Mouse (Mus musculus) embryonic facial prominence, embryonic 11.5 days (tissue): Measurements from ENCODE around the gene Sphk2. TPM values are rescaled to one million over a fixed set of nuclear protein-coding genes. Genes with fewer than 3 reads are reported as not detected.
A peak's percentile ranks its signal among the peaks of the same experiment; 100 is the strongest.

ENCODE experiments used
- ATAC-seq: fragments of 200-750 bp; cut with Nextera tagmentation; replicated peaks from 2 replicates; pipeline ENCODE4 v1.8.0; 2017; ENCODE audit warnings: low read depth; ENCODE audit not compliant: insufficient number of reproducible peaks, low FRiP score, low TSS enrichment
- DNase-seq: peaks from one replicate; pipeline ENCODE4 v3.0.0-alpha.2; 2015; ENCODE audit warnings: low spot score
- H3K27ac ChIP-seq: fragments of 300-500 bp; sonication (generic); replicated peaks from 2 replicates; pipeline ENCODE4 v1.5.1; 2014; ENCODE audit warnings: mild to moderate bottlenecking, low read depth, low read length, control low read depth
- H3K27me3 ChIP-seq: fragments of 300-500 bp; sonication (generic); 2 replicates; pipeline ENCODE4 v1.6.1; 2014; ENCODE audit warnings: mild to moderate bottlenecking, low read length, moderate library complexity, mixed read lengths; ENCODE audit not compliant: control insufficient read depth, insufficient read depth
- H3K36me3 ChIP-seq: fragments of 300-500 bp; sonication (generic); replicated peaks from 2 replicates; pipeline ENCODE4 v1.6.1; 2014; ENCODE audit warnings: low read depth, mild to moderate bottlenecking, low read length, moderate library complexity, mixed read lengths; ENCODE audit not compliant: control insufficient read depth, insufficient read depth
- H3K4me1 ChIP-seq: fragments of 300-500 bp; sonication (generic); 2 replicates; pipeline ENCODE4 v1.6.1; 2014; ENCODE audit warnings: low read length, mixed read lengths; ENCODE audit not compliant: control insufficient read depth, insufficient read depth
- H3K4me2 ChIP-seq: fragments of 300-500 bp; sonication (generic); 2 replicates; pipeline ENCODE4 v1.6.1; 2014; ENCODE audit warnings: low read depth, mild to moderate bottlenecking, control low read depth, low read length, moderate library complexity
- H3K4me3 ChIP-seq: fragments of 300-500 bp; sonication (generic); 2 replicates; pipeline ENCODE4 v1.5.1; 2014; ENCODE audit warnings: low read depth, low read length, control low read depth
- H3K9ac ChIP-seq: fragments of 300-500 bp; sonication (generic); replicated peaks from 2 replicates; pipeline ENCODE4 v1.6.1; 2014; ENCODE audit warnings: mild to moderate bottlenecking, control low read depth, low read length
- H3K9me3 ChIP-seq: fragments of 300-500 bp; sonication (generic); replicated peaks from 2 replicates; pipeline ENCODE4 v1.6.1; 2016; ENCODE audit warnings: mild to moderate bottlenecking, low read length, inconsistent platforms, mixed read lengths; ENCODE audit not compliant: control insufficient read depth
- WGBS: fragments of 180-500 bp; shearing (Covaris S2); extraction: QIAGEN DNeasy Blood & Tissue Kit; methylation state at CpG from one replicate; pipeline ENCODE4 v1.1.7; 2014; 5-methylcytosine and 5-hydroxymethylcytosine counted together
- polyA plus RNA-seq: library from polyadenylated mRNA; unstranded; fragments of >200 nt; fragmentation: Nextera tagmentation; extraction: Ambion mirVana; gene quantifications from 2 replicates; pipeline ENCODE4 v1.2.1, GENCODE M21; 2014

Gene Sphk2
- polyA plus RNA-seq, 1 experiment from 2014 or later, result 14.9 TPM

- Histone ChIP-seq H3K4me1 (peaks cover 15% of the 10 kb centered on the region), H3K4me2 (peak overlapping the region; percentile 73), H3K9ac (peak overlapping the region; percentile 53), H3K36me3 (no peaks in the 10 kb centered on the region), H3K27ac (peak overlapping the region; percentile 62), H3K27me3 (peaks cover 16% of the 10 kb centered on the region), H3K9me3 (no peaks in the 10 kb centered on the region), H3K4me3 (peak overlapping the region; percentile 37; the same call in 1 of the 2 replicates)
- DNase-seq (no peak), ATAC-seq (no peak)
- WGBS, result 43% methylated on average over 12 of the region's 12 CpGs
Measured at GRCm38 (mm10) chr7:45703521-45704033, 14.2 kb downstream of the Sphk2 start.

DNA sequence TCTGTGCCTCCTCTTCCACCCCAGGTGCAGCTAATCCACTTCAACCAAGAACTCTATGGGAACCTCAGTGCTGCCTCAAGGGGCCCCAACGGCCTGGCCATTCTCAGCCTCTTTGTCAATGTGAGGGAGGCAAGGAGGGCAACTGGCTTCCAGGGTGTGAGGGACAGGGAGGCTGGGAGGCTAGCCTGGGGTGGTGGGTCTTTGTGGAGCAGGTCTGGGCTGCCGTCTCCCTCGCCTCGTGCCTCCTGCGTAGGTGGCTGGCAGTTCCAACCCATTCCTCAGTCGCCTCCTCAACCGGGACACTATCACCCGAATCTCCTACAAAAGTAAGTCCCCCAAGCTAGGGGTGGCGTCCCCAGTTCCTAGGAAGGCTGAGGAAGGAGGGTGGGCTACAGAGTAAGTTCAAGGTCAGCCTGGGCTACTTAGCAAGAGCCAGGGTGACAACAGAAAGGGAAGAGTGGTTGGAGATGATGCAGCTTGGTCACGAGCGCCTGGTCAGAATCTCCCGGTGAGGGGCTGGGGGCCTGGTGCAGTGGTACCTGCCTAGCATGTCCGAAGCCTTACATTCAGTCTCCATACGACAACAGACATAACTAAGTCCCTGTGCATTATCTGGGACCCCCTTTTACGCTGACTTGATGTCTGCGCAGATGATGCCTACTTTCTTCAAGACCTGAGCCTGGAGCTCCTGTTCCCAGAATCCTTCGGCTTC is 14.8 kb downstream of the Sphk2 start:
- H3K9ac ChIP-seq, result no peak overlapping the region; the same call in 1 of the 2 replicates
- peaks cover 10% of the 10 kb centered on the region for H3K4me1 ChIP-seq
- H3K36me3 ChIP-seq, result no peaks in the 10 kb centered on the region
- H3K4me3 ChIP-seq, result no peak overlapping the region
- DNase-seq (no peak), ATAC-seq (no peak)
- H3K4me2 ChIP-seq, result peak overlapping the region; percentile 73
- 88% methylated on average over 17 of the region's 17 CpGs for WGBS
- H3K9me3 ChIP-seq, result no peaks in the 10 kb centered on the region
- no peak overlapping the region for H3K27ac ChIP-seq
- H3K27me3 ChIP-seq, result peaks cover 19% of the 10 kb centered on the region

DNA sequence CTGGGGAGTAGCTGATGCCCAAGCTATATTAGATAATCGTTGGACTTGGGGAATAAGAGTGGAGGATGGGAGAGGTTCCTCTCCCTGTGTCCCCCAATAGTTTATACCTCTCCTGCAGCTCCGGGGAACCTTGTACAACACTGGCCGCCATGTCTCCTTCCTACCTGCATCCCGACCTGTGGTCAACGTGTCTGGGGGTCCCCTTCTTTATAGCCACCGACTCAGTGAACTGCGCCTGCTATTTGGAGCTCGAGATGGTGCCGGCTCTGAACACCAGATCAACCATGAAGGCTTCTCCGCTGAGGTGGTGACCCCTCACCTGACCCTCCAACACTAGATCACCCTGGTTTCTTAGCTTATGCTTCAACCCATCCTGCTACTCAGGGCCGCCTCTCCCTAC is 15.5 kb downstream of the Sphk2 start:
- Histone ChIP-seq H3K4me1 (peaks cover 10% of the 10 kb centered on the region), H3K27me3 (peaks cover 19% of the 10 kb centered on the region), H3K9ac (no peak overlapping the region), H3K27ac (no peak overlapping the region), H3K36me3 (no peaks in the 10 kb centered on the region), H3K4me2 (no peak overlapping the region), H3K4me3 (no peak overlapping the region), H3K9me3 (no peaks in the 10 kb centered on the region)
- WGBS, result 92% methylated on average over 11 of the region's 11 CpGs
- DNase-seq (no peak), ATAC-seq (no peak)

DNA sequence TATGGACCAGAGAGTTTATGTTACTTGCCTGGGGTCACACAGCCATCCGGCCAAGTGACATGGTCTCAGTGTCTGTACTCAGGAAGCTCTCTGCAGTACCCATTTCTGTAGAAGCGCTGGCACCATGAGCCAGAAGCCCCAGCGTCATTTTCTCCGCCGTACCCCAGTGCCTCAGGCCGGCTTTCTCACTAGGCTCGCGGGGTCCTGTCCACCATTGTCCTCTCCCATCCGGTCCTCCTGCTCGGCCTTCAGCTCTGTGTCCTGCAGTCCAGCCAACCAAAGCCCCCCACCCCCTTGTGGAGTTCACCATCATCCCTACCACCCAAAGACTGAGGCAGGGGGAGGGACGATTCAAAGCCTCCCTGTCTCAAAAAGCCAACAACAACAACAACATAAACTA is 16.2 kb downstream of the Sphk2 start:
- Histone ChIP-seq H3K27me3 (peaks cover 19% of the 10 kb centered on the region), H3K4me3 (no peak overlapping the region), H3K4me2 (no peak overlapping the region), H3K27ac (no peak overlapping the region), H3K36me3 (no peaks in the 10 kb centered on the region), H3K9ac (no peak overlapping the region), H3K9me3 (no peaks in the 10 kb centered on the region), H3K4me1 (peaks cover 7% of the 10 kb centered on the region)
- WGBS, result 80% methylated on average over 11 of the region's 11 CpGs
- DNase-seq (no peak), ATAC-seq (no peak)

DNA sequence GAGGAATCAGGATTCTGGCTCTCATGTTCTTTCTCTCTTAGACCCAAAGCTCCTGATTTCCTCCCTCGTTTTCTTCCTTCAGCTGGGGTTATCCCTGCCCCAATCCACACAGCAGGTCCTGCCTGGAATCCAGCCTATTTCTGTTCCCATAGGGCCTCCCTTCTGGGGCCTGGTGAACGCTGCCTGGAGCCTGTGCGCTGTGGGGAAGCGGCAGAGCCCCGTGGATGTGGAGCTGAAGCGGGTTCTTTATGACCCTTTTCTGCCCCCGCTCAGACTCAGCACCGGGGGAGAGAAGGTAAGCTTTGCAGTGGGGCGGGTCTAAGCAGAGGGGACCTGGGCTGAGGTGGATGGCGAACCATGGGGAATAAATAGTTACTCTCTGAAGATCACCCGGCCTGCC is 16.7 kb downstream of the Sphk2 start:
- Histone ChIP-seq H3K9me3 (no peaks in the 10 kb centered on the region), H3K9ac (peak overlapping the region; percentile 41; the same call in 1 of the 2 replicates), H3K4me1 (peaks cover 7% of the 10 kb centered on the region), H3K27me3 (peaks cover 19% of the 10 kb centered on the region), H3K27ac (no peak overlapping the region), H3K4me2 (peak overlapping the region; percentile 25), H3K4me3 (0 out of 2 replicates have a peak overlapping the region, but pooled peaks have one; percentile 17), H3K36me3 (no peaks in the 10 kb centered on the region)
- no peak for ATAC-seq
- WGBS, result 31% methylated on average over 11 of the region's 11 CpGs
- DNase-seq, result no peak

GRCm38 (mm10) chr7:45700301-45701015 is 17.3 kb downstream of the Sphk2 start:
- no peaks in the 10 kb centered on the region for H3K9me3 ChIP-seq
- H3K4me1 ChIP-seq, result peaks cover 7% of the 10 kb centered on the region
- no peak overlapping the region for H3K27ac ChIP-seq
- peak overlapping the region; percentile 31 for H3K4me3 ChIP-seq
- no peaks in the 10 kb centered on the region for H3K36me3 ChIP-seq
- peak; percentile 90 for DNase-seq
- WGBS, result 1% methylated on average over 20 of the region's 20 CpGs
- ATAC-seq, result no peak
- H3K27me3 ChIP-seq, result peaks cover 19% of the 10 kb centered on the region
- peak overlapping the region; percentile 72 for H3K4me2 ChIP-seq
- H3K9ac ChIP-seq, result peak overlapping the region; percentile 51

DNA sequence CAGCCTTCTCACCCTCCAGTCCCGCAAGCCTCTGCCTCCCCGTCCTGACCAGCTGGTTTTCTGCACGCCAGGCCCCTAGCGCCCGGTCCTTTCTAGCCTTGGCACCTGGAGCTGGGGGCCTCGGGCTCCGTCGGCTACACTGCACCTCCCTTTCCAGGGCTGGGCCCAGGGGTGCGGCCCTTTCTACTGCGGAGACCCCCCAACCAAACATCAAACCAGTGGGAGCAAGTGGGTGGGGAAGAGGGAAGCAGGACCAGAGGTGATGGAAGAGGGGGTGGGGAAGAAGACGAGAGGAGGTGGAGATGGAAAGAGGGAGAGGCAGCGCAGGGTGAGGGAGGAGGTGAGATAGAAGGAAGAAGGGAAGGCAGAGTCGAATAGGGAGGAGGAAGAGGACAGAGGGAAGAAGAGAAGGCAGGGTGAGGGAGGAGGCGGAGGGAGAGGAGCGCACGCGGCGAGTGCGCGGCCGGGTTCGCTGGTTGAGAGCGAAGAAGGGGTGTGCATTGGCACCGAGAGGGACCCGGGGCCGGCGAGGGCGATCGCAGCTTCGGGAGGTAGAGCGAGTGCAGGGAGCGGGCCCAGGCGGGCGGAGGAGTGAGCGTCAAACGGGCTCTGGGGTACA is 18.2 kb downstream of the Sphk2 start, which contains the start of gene Car11:
Gene Car11, plus strand, starts transcription at position 321 of the 619 bp plus-strand sequence.
- no peak for ATAC-seq
- H3K27ac ChIP-seq, result no peak within 1 kb of the TSS
- peak within 1 kb of the TSS; percentile 51 for H3K9ac ChIP-seq
- peaks cover 7% of the 10 kb centered on the region for H3K4me1 ChIP-seq
- H3K4me3 ChIP-seq, result peak within 1 kb of the TSS; percentile 31
- H3K4me2 ChIP-seq, result peak within 1 kb of the TSS; percentile 72
- peaks cover 19% of the 10 kb centered on the region for H3K27me3 ChIP-seq
- DNase-seq, result no peak
- H3K36me3 ChIP-seq, result no peaks in the 10 kb centered on the region
- H3K9me3 ChIP-seq, result no peaks in the 10 kb centered on the region
- WGBS, result 1% methylated on average over 35 of the region's 36 CpGs
